10 mouse cellular contexts compared by ENCODE assay signal in genomic region chr1:155442521-155443001, GRCm38 (mm10). TPM values are rescaled to one million over a fixed set of nuclear protein-coding genes. Genes with fewer than 3 reads are reported as not detected.
DNase-seq lines count a peak whose midpoint lies in the region; ATAC-seq lines count a peak whose summit lies in the region.
"Had no signal": no experiment of that assay in that cellular context is flagged by ENCODE, and none has a peak within 500 bp of the region (broad histone marks: within the 10 kb centered on the region; RNA-seq: fewer than 3 reads in every experiment).

No protein-coding gene starts in this region.

- no peak overlapping the region for H3K4me2 ChIP-seq in forebrain, embryonic 13.5 days
- 0 out of 2 replicates have a peak overlapping the region, but pooled peaks have one; percentile 13 for H3K4me2 ChIP-seq in midbrain, embryonic 13.5 days (replicated peaks)
- no peak overlapping the region for H3K4me2 ChIP-seq in intestine, embryonic 16.5 days (ENCODE audit: low read depth, low read length)
- H3K4me2 ChIP-seq: limb, embryonic 13.5 days had no signal

- 57% methylated on average over 13 of the region's 13 CpGs for WGBS in forebrain, embryonic 13.5 days
- 52% methylated on average over 13 of the region's 13 CpGs for WGBS in midbrain, embryonic 13.5 days
- WGBS in intestine, embryonic 16.5 days = 65% methylated on average over 13 of the region's 13 CpGs

- no peak overlapping the region for H3K4me3 ChIP-seq in forebrain, embryonic 13.5 days
- no peak overlapping the region for H3K4me3 ChIP-seq in midbrain, embryonic 13.5 days (replicated peaks)
- no peak overlapping the region for H3K4me3 ChIP-seq in intestine, embryonic 16.5 days (ENCODE audit: low read length)
- H3K4me3 ChIP-seq: limb, embryonic 13.5 days had no signal

- no peaks in the 10 kb centered on the region for H3K27me3 ChIP-seq in forebrain, embryonic 13.5 days
- H3K27me3 ChIP-seq in midbrain, embryonic 13.5 days = no peaks in the 10 kb centered on the region
- H3K27me3 ChIP-seq in intestine, embryonic 16.5 days (replicated peaks; ENCODE audit: control insufficient read depth, insufficient read depth, low read length) = no peaks in the 10 kb centered on the region
- H3K27me3 ChIP-seq: limb, embryonic 13.5 days had no signal

- peak; percentile 83 for DNase-seq in brain, adult 2 months (ENCODE audit: low read depth, low spot score)
- peak; percentile 58 to 79 for DNase-seq in layer of hippocampus, adult 18-20 months (ENCODE audit: low spot score in 2 of 2)
- DNase-seq in kidney, postnatal 36 days = no peak
- DNase-seq in embryo, embryonic 10 days (ENCODE audit: low spot score) = no peak

- H3K4me1 ChIP-seq in forebrain, embryonic 13.5 days = 0 out of 2 replicates have a peak, but pooled peaks cover 6% of the 10 kb centered on the region
- H3K4me1 ChIP-seq in midbrain, embryonic 13.5 days (replicated peaks) = peaks cover 39% of the 10 kb centered on the region
- no peaks in the 10 kb centered on the region; the same call in 1 of the 2 replicates for H3K4me1 ChIP-seq in intestine, embryonic 16.5 days (ENCODE audit: control insufficient read depth, insufficient read depth, low read length)

- peak; percentile 33; the same call in 1 of the 2 replicates for ATAC-seq in forebrain, embryonic 13.5 days
- peak; percentile 84 for ATAC-seq in midbrain, embryonic 13.5 days
- no peak for ATAC-seq in intestine, embryonic 16.5 days
- ATAC-seq in inflammation-experienced regulatory T-cells, adult 6 months = no peak

- H3K9me3 ChIP-seq in forebrain, embryonic 13.5 days (replicated peaks) = no peaks in the 10 kb centered on the region
- H3K9me3 ChIP-seq in midbrain, embryonic 13.5 days = no peaks in the 10 kb centered on the region
- no peaks in the 10 kb centered on the region for H3K9me3 ChIP-seq in intestine, embryonic 16.5 days (ENCODE audit: control insufficient read depth, low read length)
- H3K9me3 ChIP-seq: limb, embryonic 13.5 days had no signal

- H3K9ac ChIP-seq in forebrain, embryonic 13.5 days = no peak overlapping the region
- no peak overlapping the region for H3K9ac ChIP-seq in midbrain, embryonic 13.5 days (replicated peaks)
- H3K9ac ChIP-seq in intestine, embryonic 16.5 days (ENCODE audit: low read depth, low read length) = no peak overlapping the region
- H3K9ac ChIP-seq: limb, embryonic 13.5 days had no signal

- H3K27ac ChIP-seq in forebrain, embryonic 13.5 days = peak overlapping the region; percentile 52
- peak overlapping the region; percentile 83 for H3K27ac ChIP-seq in midbrain, embryonic 13.5 days
- no peak overlapping the region for H3K27ac ChIP-seq in intestine, embryonic 16.5 days (ENCODE audit: low read length)
- H3K27ac ChIP-seq: limb, embryonic 13.5 days; macrophage had no signal

- no peaks in the 10 kb centered on the region for H3K36me3 ChIP-seq in forebrain, embryonic 13.5 days (ENCODE audit: poor library complexity, severe bottlenecking)
- H3K36me3 ChIP-seq in midbrain, embryonic 13.5 days = no peaks in the 10 kb centered on the region
- H3K36me3 ChIP-seq in intestine, embryonic 16.5 days (ENCODE audit: control insufficient read depth, insufficient read depth, low read length) = no peaks in the 10 kb centered on the region
- H3K36me3 ChIP-seq: limb, embryonic 13.5 days had no signal

RNA-seq across cellular contexts. Expression of gene Xpr1, which starts 25.3 kb away (rescaled TPM):
- 42.8 and 49.8 TPM in 2 replicates for polyA plus RNA-seq in forebrain, embryonic 13.5 days (2015; fragmentation: Nextera tagmentation; extraction: Ambion mirVana)
- 10 to 100 TPM; 83.2 to 86.2 TPM for total RNA-seq in layer of hippocampus, adult 18-20 months (2021)
- polyA plus RNA-seq in midbrain, embryonic 13.5 days (2015; fragmentation: Nextera tagmentation; extraction: Ambion mirVana) = 62.0 and 64.3 TPM in 2 replicates
- 6.7 TPM in 2 replicates for polyA plus RNA-seq in intestine, embryonic 16.5 days (2015; fragmentation: Nextera tagmentation; extraction: Ambion mirVana)
- 10 to 100 TPM; 13.1 to 23.6 (median 16.5) TPM for polyA plus RNA-seq in inflammation-experienced regulatory T-cells, adult 6 months (2017; shearing (Covaris generic))

Comparison
In these comparisons a context has a peak if more than half of its experiments do, and no peak if none do; other contexts are left out.
1. DNase-seq: peak in brain, adult 2 months (single experiment) and layer of hippocampus, adult 18-20 months (2 of 2); none in kidney, postnatal 36 days (0 of 2) and embryo, embryonic 10 days (single experiment).
2. ATAC-seq: peak in forebrain, embryonic 13.5 days (single experiment) and midbrain, embryonic 13.5 days (single experiment); none in intestine, embryonic 16.5 days (single experiment) and inflammation-experienced regulatory T-cells, adult 6 months (single experiment).